Mouse (Mus musculus): ENCODE results near the gene Gal3st1. TPM values are rescaled to one million over a fixed set of nuclear protein-coding genes. Genes with fewer than 3 reads are reported as not detected.

The Gal3st1 gene
- polyA plus RNA-seq, 1 experiment from 2014 or later: 1.5 TPM

DNA sequence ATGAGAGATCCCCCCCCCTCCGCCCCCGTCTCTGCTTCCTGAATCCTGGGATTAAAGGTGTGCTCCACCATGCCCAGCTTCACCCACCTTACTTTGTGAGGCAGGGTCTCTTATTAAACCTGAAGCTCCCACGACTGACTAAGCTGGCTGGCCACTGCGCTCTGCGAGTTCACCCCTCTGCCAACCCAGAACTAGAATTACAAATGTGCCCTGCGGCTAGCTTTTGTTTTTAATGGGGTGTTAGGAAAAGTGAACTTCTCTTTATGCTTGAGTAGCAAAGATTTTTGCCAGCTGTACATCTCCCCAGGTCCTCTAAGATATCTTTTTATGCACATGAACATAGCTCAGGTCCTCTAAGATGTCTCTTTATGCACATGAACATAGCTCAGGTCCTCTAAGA lies 10.5 kb downstream of the Gal3st1 start:
- Histone ChIP-seq H3K9me3 (ENCODE audit: control insufficient read depth, low read length) (no peaks in the 10 kb centered on the region), H3K9ac (ENCODE audit: low read depth, low read length) (no peak overlapping the region), H3K4me1 (replicated peaks; ENCODE audit: control insufficient read depth, insufficient read depth, low read length) (peaks cover 5% of the 10 kb centered on the region; the same call in 1 of the 2 replicates), H3K27ac (ENCODE audit: low read depth, low read length) (no peak overlapping the region), H3K36me3 (ENCODE audit: control insufficient read depth, insufficient read depth, low read length) (no peaks in the 10 kb centered on the region), H3K4me2 (replicated peaks; ENCODE audit: low read depth, low read length) (no peak overlapping the region), H3K4me3 (ENCODE audit: low read depth, low read length) (no peak overlapping the region), H3K27me3 (ENCODE audit: control insufficient read depth, insufficient read depth, low read length) (peaks cover 23% of the 10 kb centered on the region)
- 80% methylated on average over 6 of the region's 6 CpGs for WGBS
- ATAC-seq (ENCODE audit: low FRiP score) (no peak), DNase-seq (ENCODE audit: low spot score) (no peak)

DNA sequence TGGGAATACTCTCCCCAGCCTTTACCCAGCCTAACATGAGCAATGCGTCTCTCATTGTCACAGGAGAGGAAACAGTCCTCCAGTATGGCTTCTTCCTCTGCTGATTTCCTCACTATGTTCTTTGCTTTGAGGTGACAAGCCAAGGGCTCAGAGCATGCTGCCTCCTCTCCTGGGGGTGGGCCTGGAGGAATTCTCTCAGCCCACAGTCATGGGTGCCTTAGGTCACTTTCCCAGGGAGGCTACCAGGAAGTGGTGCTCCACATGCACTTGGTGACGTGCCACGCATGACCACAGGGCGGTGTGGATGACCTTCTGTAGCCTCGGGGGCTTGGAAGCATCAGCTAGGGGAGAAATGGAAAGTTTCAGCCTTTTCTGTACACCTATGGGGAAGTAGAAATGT lies 12.1 kb downstream of the Gal3st1 start:
- 87% methylated on average over 5 of the region's 5 CpGs for WGBS
- H3K4me3 ChIP-seq (ENCODE audit: low read depth, low read length): no peak overlapping the region
- H3K9me3 ChIP-seq (ENCODE audit: control insufficient read depth, low read length): no peaks in the 10 kb centered on the region
- peaks cover 33% of the 10 kb centered on the region for H3K27me3 ChIP-seq (ENCODE audit: control insufficient read depth, insufficient read depth, low read length)
- no peak overlapping the region for H3K4me2 ChIP-seq (replicated peaks; ENCODE audit: low read depth, low read length)
- DNase-seq (ENCODE audit: low spot score) (no peak), ATAC-seq (ENCODE audit: low FRiP score) (no peak)
- no peaks in the 10 kb centered on the region for H3K36me3 ChIP-seq (ENCODE audit: control insufficient read depth, insufficient read depth, low read length)
- H3K4me1 ChIP-seq (replicated peaks; ENCODE audit: control insufficient read depth, insufficient read depth, low read length): peaks cover 5% of the 10 kb centered on the region; the same call in 1 of the 2 replicates
- no peak overlapping the region for H3K9ac ChIP-seq (ENCODE audit: low read depth, low read length)
- no peak overlapping the region for H3K27ac ChIP-seq (ENCODE audit: low read depth, low read length)

DNA sequence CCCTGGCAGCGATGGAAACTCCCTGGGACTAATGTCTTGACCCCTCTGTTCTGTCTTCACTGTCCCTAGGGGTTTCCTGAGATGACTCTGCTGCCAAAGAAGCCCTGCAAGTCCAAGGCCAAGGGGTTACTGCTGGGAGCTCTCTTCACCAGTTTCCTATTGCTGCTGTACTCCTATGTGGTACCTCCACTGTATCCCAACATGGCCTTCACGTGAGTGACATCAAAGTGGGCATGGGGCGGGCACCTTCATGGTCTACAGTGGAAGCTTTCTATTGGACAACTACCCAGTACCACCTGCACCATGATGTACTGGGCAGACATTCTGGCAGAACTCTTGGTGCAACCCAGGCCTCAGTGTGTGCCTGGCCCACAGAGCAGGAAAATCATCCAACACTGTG lies 13.4 kb downstream of the Gal3st1 start:
- DNase-seq (ENCODE audit: low spot score): no peak

DNA sequence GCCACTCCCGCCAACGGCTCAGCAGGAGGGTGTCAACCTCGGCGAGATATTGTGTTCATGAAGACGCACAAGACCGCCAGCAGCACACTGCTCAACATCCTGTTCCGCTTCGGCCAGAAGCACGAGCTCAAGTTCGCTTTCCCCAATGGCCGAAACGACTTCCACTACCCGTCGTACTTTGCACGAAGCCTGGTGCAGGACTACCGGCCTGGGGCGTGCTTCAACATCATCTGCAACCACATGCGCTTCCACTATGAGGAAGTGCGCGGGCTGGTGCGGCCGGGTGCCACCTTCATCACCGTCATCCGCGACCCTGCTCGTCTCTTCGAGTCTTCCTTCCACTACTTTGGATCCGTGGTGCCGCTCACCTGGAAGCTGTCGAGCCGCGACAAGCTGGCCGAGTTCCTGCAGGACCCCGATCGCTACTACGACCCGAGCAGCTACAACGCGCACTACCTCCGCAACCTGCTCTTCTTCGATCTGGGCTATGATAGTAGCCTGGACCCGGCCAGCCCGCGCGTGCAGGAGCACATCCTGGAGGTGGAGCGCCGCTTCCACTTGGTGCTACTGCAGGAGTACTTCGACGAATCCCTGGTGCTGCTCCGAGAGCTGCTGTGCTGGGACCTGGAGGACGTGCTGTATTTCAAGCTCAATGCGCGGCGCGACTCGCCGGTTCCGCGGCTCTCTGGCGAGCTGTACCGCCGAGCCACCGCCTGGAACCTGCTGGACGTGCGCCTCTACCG lies 14.7 kb downstream of the Gal3st1 start:
- no peak for ATAC-seq (ENCODE audit: low FRiP score)
- H3K27me3 ChIP-seq (ENCODE audit: control insufficient read depth, insufficient read depth, low read length): peaks cover 33% of the 10 kb centered on the region
- peak overlapping the region; percentile 26 for H3K4me3 ChIP-seq (ENCODE audit: low read depth, low read length)
- peaks cover 5% of the 10 kb centered on the region; the same call in 1 of the 2 replicates for H3K4me1 ChIP-seq (replicated peaks; ENCODE audit: control insufficient read depth, insufficient read depth, low read length)
- no peak overlapping the region for H3K9ac ChIP-seq (ENCODE audit: low read depth, low read length)
- peak; percentile 41 for DNase-seq (ENCODE audit: low spot score)
- WGBS: 7% methylated on average over 66 of the region's 66 CpGs
- no peaks in the 10 kb centered on the region for H3K36me3 ChIP-seq (ENCODE audit: control insufficient read depth, insufficient read depth, low read length)
- peak overlapping the region; percentile 41 for H3K4me2 ChIP-seq (replicated peaks; ENCODE audit: low read depth, low read length)
- H3K27ac ChIP-seq (ENCODE audit: low read depth, low read length): no peak overlapping the region
- H3K9me3 ChIP-seq (ENCODE audit: control insufficient read depth, low read length): no peaks in the 10 kb centered on the region

More for the DNA sequence above, 13.4 kb downstream of the Gal3st1 start:
- Histone ChIP-seq H3K27me3 (ENCODE audit: control insufficient read depth, insufficient read depth, low read length) (peaks cover 33% of the 10 kb centered on the region), H3K4me1 (replicated peaks; ENCODE audit: control insufficient read depth, insufficient read depth, low read length) (peaks cover 5% of the 10 kb centered on the region; the same call in 1 of the 2 replicates), H3K27ac (ENCODE audit: low read depth, low read length) (no peak overlapping the region), H3K9me3 (ENCODE audit: control insufficient read depth, low read length) (no peaks in the 10 kb centered on the region), H3K4me2 (replicated peaks; ENCODE audit: low read depth, low read length) (no peak overlapping the region), H3K36me3 (ENCODE audit: control insufficient read depth, insufficient read depth, low read length) (no peaks in the 10 kb centered on the region), H3K4me3 (ENCODE audit: low read depth, low read length) (no peak overlapping the region), H3K9ac (ENCODE audit: low read depth, low read length) (no peak overlapping the region)
- no peak for ATAC-seq (ENCODE audit: low FRiP score)
- 83% methylated on average over 3 of the region's 3 CpGs for WGBS

DNA sequence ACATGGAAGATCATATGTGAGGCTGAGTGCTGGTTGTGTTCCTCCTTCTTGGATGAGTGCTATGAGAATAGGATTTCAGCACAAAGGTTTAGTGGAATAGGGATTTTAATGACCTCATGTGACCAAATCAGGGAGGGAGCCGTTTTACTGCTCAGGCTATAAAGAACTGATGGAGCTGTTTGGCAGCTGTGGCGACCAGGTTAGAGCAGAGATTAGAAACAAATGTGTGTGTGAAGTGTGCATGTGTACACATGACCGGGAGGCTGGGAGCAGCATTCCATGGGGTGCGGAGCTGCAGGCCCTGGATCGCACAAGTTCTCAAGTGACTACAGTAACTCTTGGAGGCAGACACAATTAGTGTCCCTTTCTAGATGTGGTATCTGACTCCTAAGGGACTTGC lies 16.1 kb downstream of the Gal3st1 start:
- Histone ChIP-seq H3K27ac (ENCODE audit: low read depth, low read length) (no peak overlapping the region), H3K27me3 (ENCODE audit: control insufficient read depth, insufficient read depth, low read length) (peaks cover 33% of the 10 kb centered on the region), H3K9ac (ENCODE audit: low read depth, low read length) (no peak overlapping the region), H3K4me1 (replicated peaks; ENCODE audit: control insufficient read depth, insufficient read depth, low read length) (peaks cover 5% of the 10 kb centered on the region; the same call in 1 of the 2 replicates), H3K9me3 (ENCODE audit: control insufficient read depth, low read length) (no peaks in the 10 kb centered on the region), H3K4me3 (ENCODE audit: low read depth, low read length) (no peak overlapping the region), H3K4me2 (replicated peaks; ENCODE audit: low read depth, low read length) (no peak overlapping the region), H3K36me3 (ENCODE audit: control insufficient read depth, insufficient read depth, low read length) (no peaks in the 10 kb centered on the region)
- ATAC-seq (ENCODE audit: low FRiP score): no peak
- DNase-seq (ENCODE audit: low spot score): no peak
- whole genome bisulfite sequencing: 78% methylated on average over 5 of the region's 5 CpGs

DNA sequence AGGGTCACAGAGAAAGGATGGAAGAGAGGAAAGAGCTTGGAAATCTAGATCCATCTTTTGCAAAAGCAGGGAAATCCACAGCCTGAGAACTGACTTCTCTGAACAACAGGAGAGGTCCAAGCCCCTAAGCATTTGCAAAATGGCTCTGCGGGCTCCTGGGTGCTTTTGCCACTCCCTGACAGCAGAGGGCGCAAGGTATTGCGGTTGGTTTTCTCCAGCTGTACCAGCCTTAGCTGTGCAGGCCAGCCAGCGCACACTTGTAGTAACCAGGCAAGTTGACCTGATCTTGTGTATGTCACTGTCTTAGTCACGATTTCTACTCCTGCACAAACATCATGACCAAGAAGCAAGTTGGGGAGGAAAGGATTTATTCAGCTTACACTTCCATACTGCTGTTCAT lies 18.2 kb downstream of the Gal3st1 start:
- H3K4me2 ChIP-seq (replicated peaks; ENCODE audit: low read depth, low read length): no peak overlapping the region
- no peak for ATAC-seq (ENCODE audit: low FRiP score)
- whole genome bisulfite sequencing: 9% methylated on average over 5 of the region's 5 CpGs

DNA sequence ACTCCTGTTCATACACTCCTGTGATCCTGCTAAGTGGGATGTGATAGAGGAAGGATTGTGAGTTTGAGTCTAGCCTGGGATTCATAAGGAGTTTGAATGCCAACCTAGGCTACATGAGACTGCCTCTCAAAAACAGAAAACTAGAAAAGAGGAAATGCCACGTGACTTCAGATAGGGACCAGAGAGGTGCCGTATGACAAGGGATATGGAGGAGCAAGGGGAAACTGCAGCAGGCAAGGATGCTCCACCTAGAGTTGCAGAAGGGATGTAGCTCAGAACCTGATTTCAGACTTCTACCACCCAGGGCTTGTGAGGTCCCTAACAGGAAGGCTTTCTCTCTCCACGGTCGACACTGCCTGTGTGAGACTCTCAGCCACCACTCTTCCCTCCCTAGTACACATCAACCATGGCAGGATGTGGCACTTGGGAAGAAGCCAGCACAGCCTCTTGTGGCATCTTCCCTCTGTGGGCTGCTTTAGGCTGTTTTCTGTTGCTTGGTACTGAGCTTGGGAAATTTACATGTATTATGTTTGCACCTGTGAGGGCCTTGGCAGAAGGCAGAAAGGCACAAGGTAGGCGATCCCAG lies 21.9 kb downstream of the Gal3st1 start:
- no peak overlapping the region for H3K4me3 ChIP-seq (ENCODE audit: low read depth, low read length)
- WGBS: 64% methylated on average over 5 of the region's 5 CpGs
- no peaks in the 10 kb centered on the region for H3K36me3 ChIP-seq (ENCODE audit: control insufficient read depth, insufficient read depth, low read length)
- H3K9me3 ChIP-seq (ENCODE audit: control insufficient read depth, low read length): no peaks in the 10 kb centered on the region
- ATAC-seq (ENCODE audit: low FRiP score) (no peak), DNase-seq (ENCODE audit: low spot score) (no peak)
- H3K27me3 ChIP-seq (ENCODE audit: control insufficient read depth, insufficient read depth, low read length): no peaks in the 10 kb centered on the region; the same call in 1 of the 2 replicates
- no peak overlapping the region for H3K4me2 ChIP-seq (replicated peaks; ENCODE audit: low read depth, low read length)
- H3K9ac ChIP-seq (ENCODE audit: low read depth, low read length): no peak overlapping the region
- no peaks in the 10 kb centered on the region for H3K4me1 ChIP-seq (replicated peaks; ENCODE audit: control insufficient read depth, insufficient read depth, low read length)
- no peak overlapping the region for H3K27ac ChIP-seq (ENCODE audit: low read depth, low read length)

More for the DNA sequence above, 18.2 kb downstream of the Gal3st1 start:
- peak; percentile 85 for DNase-seq (ENCODE audit: low spot score)
- no peaks in the 10 kb centered on the region for H3K9me3 ChIP-seq (ENCODE audit: control insufficient read depth, low read length)
- H3K9ac ChIP-seq (ENCODE audit: low read depth, low read length): no peak overlapping the region
- H3K27me3 ChIP-seq (ENCODE audit: control insufficient read depth, insufficient read depth, low read length): peaks cover 33% of the 10 kb centered on the region
- H3K4me3 ChIP-seq (ENCODE audit: low read depth, low read length): no peak overlapping the region
- peaks cover 5% of the 10 kb centered on the region; the same call in 1 of the 2 replicates for H3K4me1 ChIP-seq (replicated peaks; ENCODE audit: control insufficient read depth, insufficient read depth, low read length)
- H3K36me3 ChIP-seq (ENCODE audit: control insufficient read depth, insufficient read depth, low read length): no peaks in the 10 kb centered on the region
- no peak overlapping the region for H3K27ac ChIP-seq (ENCODE audit: low read depth, low read length)

DNA sequence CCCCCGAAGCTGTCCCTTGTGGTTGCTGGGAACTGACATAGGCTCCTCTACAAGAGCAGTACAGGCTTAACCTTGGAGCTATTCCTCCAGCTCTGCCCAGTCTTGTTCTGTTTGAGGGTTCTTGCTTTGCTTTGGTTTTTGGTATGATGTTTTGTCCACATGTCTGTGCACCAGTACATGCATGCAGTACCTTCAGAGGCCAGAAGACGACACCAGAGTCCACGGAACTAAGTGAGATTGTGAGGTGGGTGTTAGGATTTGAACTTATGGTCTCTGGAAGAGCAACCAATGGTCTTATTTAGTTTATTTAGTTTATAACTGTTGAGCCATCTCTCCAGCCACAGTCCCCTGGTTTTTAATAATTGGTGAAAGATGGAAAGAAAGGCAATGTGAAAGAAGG lies 23.0 kb downstream of the Gal3st1 start:
- Histone ChIP-seq H3K27ac (ENCODE audit: low read depth, low read length) (no peak overlapping the region), H3K4me1 (replicated peaks; ENCODE audit: control insufficient read depth, insufficient read depth, low read length) (no peaks in the 10 kb centered on the region), H3K36me3 (ENCODE audit: control insufficient read depth, insufficient read depth, low read length) (no peaks in the 10 kb centered on the region), H3K9ac (ENCODE audit: low read depth, low read length) (no peak overlapping the region), H3K4me3 (ENCODE audit: low read depth, low read length) (no peak overlapping the region), H3K27me3 (ENCODE audit: control insufficient read depth, insufficient read depth, low read length) (no peaks in the 10 kb centered on the region; the same call in 1 of the 2 replicates), H3K9me3 (ENCODE audit: control insufficient read depth, low read length) (no peaks in the 10 kb centered on the region), H3K4me2 (replicated peaks; ENCODE audit: low read depth, low read length) (no peak overlapping the region)
- ATAC-seq (ENCODE audit: low FRiP score) (no peak), DNase-seq (ENCODE audit: low spot score) (no peak)
- 80% methylated on average over 3 of the region's 3 CpGs for WGBS

DNA sequence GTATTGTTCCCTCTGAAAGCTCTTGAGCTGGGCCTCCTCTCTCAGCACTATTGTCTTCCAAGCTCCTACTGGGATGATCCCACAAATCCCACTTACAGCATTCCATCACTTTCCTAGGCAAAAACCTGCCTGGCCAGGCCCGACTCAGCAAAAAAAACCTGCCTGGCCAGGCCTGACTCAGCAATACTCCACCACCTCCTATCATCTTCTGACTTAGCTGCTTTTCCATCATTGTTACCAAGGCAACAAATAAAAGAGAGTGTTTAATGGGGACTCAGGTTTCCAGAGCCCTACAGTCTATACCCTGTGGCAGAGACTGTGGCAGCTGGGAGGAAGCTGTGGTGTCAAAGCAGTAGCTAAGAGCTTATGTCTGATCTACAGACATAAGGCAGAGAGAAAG lies 29.2 kb downstream of the Gal3st1 start:
- no peak for ATAC-seq (ENCODE audit: low FRiP score)
- no peaks in the 10 kb centered on the region for H3K36me3 ChIP-seq (ENCODE audit: control insufficient read depth, insufficient read depth, low read length)
- no peak overlapping the region for H3K9ac ChIP-seq (ENCODE audit: low read depth, low read length)
- no peak for DNase-seq (ENCODE audit: low spot score)
- no peak overlapping the region for H3K27ac ChIP-seq (ENCODE audit: low read depth, low read length)
- H3K4me1 ChIP-seq (replicated peaks; ENCODE audit: control insufficient read depth, insufficient read depth, low read length): no peaks in the 10 kb centered on the region
- WGBS: 61% methylated on average over 1 of the region's 1 CpGs
- H3K27me3 ChIP-seq (ENCODE audit: control insufficient read depth, insufficient read depth, low read length): no peaks in the 10 kb centered on the region
- no peak overlapping the region for H3K4me3 ChIP-seq (ENCODE audit: low read depth, low read length)
- H3K9me3 ChIP-seq (ENCODE audit: control insufficient read depth, low read length): no peaks in the 10 kb centered on the region
- no peak overlapping the region for H3K4me2 ChIP-seq (replicated peaks; ENCODE audit: low read depth, low read length)

Data from hindbrain, embryonic 11.5 days (tissue).